ENCODE assay signal across 10 mouse cellular contexts in genomic region chr7:83077035-83077918, GRCm38 (mm10).
DNase-seq lines count a peak whose midpoint lies in the region; ATAC-seq and TF ChIP-seq lines count a peak whose summit lies in the region.
"Had no signal": no experiment of that assay in that cellular context is flagged by ENCODE, and none has a peak within 500 bp of the region (broad histone marks: within the 10 kb centered on the region; RNA-seq: fewer than 3 reads in every experiment).

No protein-coding gene starts in this region.

- peak overlapping the region; percentile 6; the same call in 1 of the 2 replicates for H3K4me2 ChIP-seq in heart, embryonic 13.5 days
- no peak overlapping the region for H3K4me2 ChIP-seq in forebrain, embryonic 15.5 days (replicated peaks)
- peak overlapping the region; percentile 22 for H3K4me2 ChIP-seq in kidney, embryonic 16.5 days (replicated peaks; ENCODE audit: low read depth, low read length)
- peak overlapping the region; percentile 37 for H3K4me2 ChIP-seq in neural tube, embryonic 12.5 days (replicated peaks)
- H3K4me2 ChIP-seq: embryonic facial prominence, embryonic 15.5 days had no signal

- ATAC-seq in heart, embryonic 13.5 days (ENCODE audit: extremely low read depth, insufficient number of reproducible peaks, low FRiP score, low TSS enrichment) = no peak
- peak; percentile 42; the same call in 1 of the 2 replicates for ATAC-seq in forebrain, embryonic 15.5 days (replicated peaks)
- peak; percentile 80; the same call in 1 of the 2 replicates for ATAC-seq in kidney, embryonic 16.5 days (ENCODE audit: low FRiP score, low TSS enrichment)
- ATAC-seq in neural tube, embryonic 12.5 days (ENCODE audit: low FRiP score, low read depth) = peak; percentile 81

- intact Hi-C loops in heart, adult 2 months (cut with DNase I) = no loop called here
- intact Hi-C loops in left cerebral cortex, postnatal 14 days (cut with DNase I) = no loop called here
- intact Hi-C loops in left cerebral cortex, postnatal 10 days (cut with DNase I) = no loop called here

- no peak for TF ChIP-seq CTCF in heart, adult 2 months (IDR thresholded peaks at IDR 0.05)

- no peak for DNase-seq in heart, adult 2 months
- no peak for DNase-seq in left cerebral cortex, postnatal 14 days (ENCODE audit: low spot score in 2 of 2)
- DNase-seq in heart, postnatal 4 days = no peak
- no peak for DNase-seq in left cerebral cortex, postnatal 10 days (ENCODE audit: extremely low spot score in 1 of 2, low spot score in 2 of 2)
- DNase-seq: B cell, adult 2 months had no signal

- no peak overlapping the region for H3K4me3 ChIP-seq in heart, embryonic 13.5 days
- no peak overlapping the region for H3K4me3 ChIP-seq in heart, adult 2 months
- H3K4me3 ChIP-seq in forebrain, embryonic 15.5 days = no peak overlapping the region
- no peak overlapping the region for H3K4me3 ChIP-seq in kidney, embryonic 16.5 days (ENCODE audit: low read length)
- no peak overlapping the region for H3K4me3 ChIP-seq in neural tube, embryonic 12.5 days
- H3K4me3 ChIP-seq: embryonic facial prominence, embryonic 15.5 days had no signal

- H3K9me3 ChIP-seq in heart, embryonic 13.5 days = no peaks in the 10 kb centered on the region
- no peaks in the 10 kb centered on the region for H3K9me3 ChIP-seq in forebrain, embryonic 15.5 days
- no peaks in the 10 kb centered on the region for H3K9me3 ChIP-seq in kidney, embryonic 16.5 days (ENCODE audit: low read length)
- H3K9me3 ChIP-seq in neural tube, embryonic 12.5 days = no peaks in the 10 kb centered on the region
- H3K9me3 ChIP-seq: embryonic facial prominence, embryonic 15.5 days had no signal

- H3K27ac ChIP-seq in heart, embryonic 13.5 days (replicated peaks) = peak overlapping the region; percentile 40; the same call in 1 of the 2 replicates
- no peak overlapping the region for H3K27ac ChIP-seq in heart, adult 2 months
- peak overlapping the region; percentile 23; the same call in 1 of the 2 replicates for H3K27ac ChIP-seq in forebrain, embryonic 15.5 days (replicated peaks)
- no peak overlapping the region for H3K27ac ChIP-seq in kidney, embryonic 16.5 days (ENCODE audit: low read length)
- H3K27ac ChIP-seq in neural tube, embryonic 12.5 days = peak overlapping the region; percentile 47
- H3K27ac ChIP-seq: embryonic facial prominence, embryonic 15.5 days had no signal

- WGBS in heart, embryonic 13.5 days = 38% methylated on average over 11 of the region's 11 CpGs
- WGBS in heart, adult 2 months = 45% methylated on average over 11 of the region's 11 CpGs
- 27% methylated on average over 11 of the region's 11 CpGs for WGBS in forebrain, embryonic 15.5 days
- WGBS in kidney, embryonic 16.5 days = 16% methylated on average over 11 of the region's 11 CpGs
- 21% methylated on average over 11 of the region's 11 CpGs for WGBS in neural tube, embryonic 12.5 days

- no peaks in the 10 kb centered on the region for H3K79me2 ChIP-seq in heart, adult 2 months (replicated peaks; ENCODE audit: control insufficient read depth, insufficient read depth, low read length)

- TF ChIP-seq POLR2A in heart, adult 2 months (IDR thresholded peaks at IDR 0.05; ENCODE audit: insufficient read depth, low read depth, low read length) = no peak

- H3K36me3 ChIP-seq in heart, embryonic 13.5 days = no peaks in the 10 kb centered on the region
- no peaks in the 10 kb centered on the region for H3K36me3 ChIP-seq in heart, adult 2 months (ENCODE audit: control insufficient read depth, insufficient read depth, low read length)
- no peaks in the 10 kb centered on the region for H3K36me3 ChIP-seq in forebrain, embryonic 15.5 days
- H3K36me3 ChIP-seq in kidney, embryonic 16.5 days (ENCODE audit: insufficient read depth, low read length) = no peaks in the 10 kb centered on the region
- no peaks in the 10 kb centered on the region for H3K36me3 ChIP-seq in neural tube, embryonic 12.5 days
- H3K36me3 ChIP-seq: embryonic facial prominence, embryonic 15.5 days had no signal

- peaks cover 19% of the 10 kb centered on the region for H3K4me1 ChIP-seq in heart, embryonic 13.5 days
- no peaks in the 10 kb centered on the region for H3K4me1 ChIP-seq in heart, adult 2 months (ENCODE audit: control insufficient read depth, insufficient read depth, low read length)
- peaks cover 21% of the 10 kb centered on the region for H3K4me1 ChIP-seq in forebrain, embryonic 15.5 days
- peaks cover 17% of the 10 kb centered on the region for H3K4me1 ChIP-seq in kidney, embryonic 16.5 days (ENCODE audit: insufficient read depth, low read length)
- peaks cover 28% of the 10 kb centered on the region for H3K4me1 ChIP-seq in neural tube, embryonic 12.5 days

- H3K27me3 ChIP-seq in heart, embryonic 13.5 days (replicated peaks) = no peaks in the 10 kb centered on the region
- no peaks in the 10 kb centered on the region for H3K27me3 ChIP-seq in heart, adult 2 months (ENCODE audit: control insufficient read depth, insufficient read depth, low read length)
- no peaks in the 10 kb centered on the region for H3K27me3 ChIP-seq in forebrain, embryonic 15.5 days
- no peaks in the 10 kb centered on the region for H3K27me3 ChIP-seq in kidney, embryonic 16.5 days (ENCODE audit: insufficient read depth, low read length)
- no peaks in the 10 kb centered on the region for H3K27me3 ChIP-seq in neural tube, embryonic 12.5 days (replicated peaks)
- H3K27me3 ChIP-seq: embryonic facial prominence, embryonic 15.5 days had no signal

- H3K9ac ChIP-seq in heart, embryonic 13.5 days = no peak overlapping the region
- no peak overlapping the region for H3K9ac ChIP-seq in heart, adult 2 months (ENCODE audit: low read depth, low read length)
- no peak overlapping the region for H3K9ac ChIP-seq in forebrain, embryonic 15.5 days (replicated peaks)
- H3K9ac ChIP-seq in kidney, embryonic 16.5 days (replicated peaks; ENCODE audit: low read length) = no peak overlapping the region
- no peak overlapping the region for H3K9ac ChIP-seq in neural tube, embryonic 12.5 days
- H3K9ac ChIP-seq: embryonic facial prominence, embryonic 15.5 days had no signal

- no peak for TF ChIP-seq EP300 in heart, adult 2 months (IDR thresholded peaks at IDR 0.05; ENCODE audit: insufficient read depth, low read depth, low read length)

Comparison
In these comparisons a context has a peak if more than half of its experiments do, and no peak if none do; other contexts are left out.
1. H3K27ac ChIP-seq: peak in heart, embryonic 13.5 days (single experiment), forebrain, embryonic 15.5 days (single experiment) and neural tube, embryonic 12.5 days (single experiment); none in heart, adult 2 months (single experiment) and kidney, embryonic 16.5 days (single experiment).